Mouse (Mus musculus) midbrain, postnatal 0 days (tissue): ENCODE measurements at regions not wholly inside any gene's neighbourhood (a gene's known extent, or its start where the extent isn't known, plus 50 kb on each side); places are given as distances from the start of the nearest gene placed in this dataset.

Experiments used
- ATAC-seq: fragments of 200-750 bp; cut with Nextera tagmentation; 2 replicates; pipeline ENCODE4 v1.8.0; 2017; ENCODE audit warnings: moderate number of reproducible peaks, mild to moderate bottlenecking, moderate TSS enrichment, moderate library complexity; ENCODE audit not compliant: low FRiP score
- DNase-seq: peaks from one replicate; pipeline ENCODE4 v3.0.0-alpha.2; 2015; ENCODE audit warnings: low spot score
- H3K27ac ChIP-seq: fragments of 300-500 bp; sonication (generic); 2 replicates; pipeline ENCODE4 v1.5.1; 2014; ENCODE audit warnings: low read depth, mild to moderate bottlenecking, low read length, mixed read lengths
- H3K27me3 ChIP-seq: fragments of 300-500 bp; sonication (generic); 2 replicates; pipeline ENCODE4 v1.6.1; 2014; ENCODE audit warnings: low read length, control low read depth, mixed read lengths; ENCODE audit not compliant: insufficient read depth
- H3K36me3 ChIP-seq: fragments of 300-500 bp; sonication (generic); 2 replicates; pipeline ENCODE4 v1.6.1; 2014; ENCODE audit warnings: low read length, control low read depth, mixed read lengths; ENCODE audit not compliant: insufficient read depth
- H3K4me1 ChIP-seq: fragments of 300-500 bp; sonication (generic); 2 replicates; pipeline ENCODE4 v1.6.1; 2014; ENCODE audit warnings: mild to moderate bottlenecking, control low read depth, antibody characterized with exemption, low read length, mixed read lengths; ENCODE audit not compliant: insufficient read depth
- H3K4me2 ChIP-seq: fragments of 300-500 bp; sonication (generic); 2 replicates; pipeline ENCODE4 v1.6.1; 2014; ENCODE audit warnings: low read depth, mild to moderate bottlenecking, low read length, mixed read lengths; ENCODE audit not compliant: poor library complexity, severe bottlenecking
- H3K4me3 ChIP-seq: fragments of 300-500 bp; sonication (generic); 2 replicates; pipeline ENCODE4 v1.5.1; 2014; ENCODE audit warnings: low read depth, mild to moderate bottlenecking, low read length, moderate library complexity
- H3K9ac ChIP-seq: fragments of 300-500 bp; sonication (generic); replicated peaks from 2 replicates; pipeline ENCODE4 v1.6.1; 2014; ENCODE audit warnings: mild to moderate bottlenecking, low read length, moderate library complexity, mixed read lengths; ENCODE audit not compliant: poor library complexity, severe bottlenecking
- H3K9me3 ChIP-seq: fragments of 300-500 bp; sonication (generic); 2 replicates; pipeline ENCODE4 v1.6.1; 2016; ENCODE audit warnings: low read length, control low read depth
- CTCF ChIP-seq: IDR thresholded peaks from 2 replicates; pipeline ENCODE4 v1.5.1; 2016; ENCODE audit warnings: antibody characterized with exemption, mild to moderate bottlenecking
- WGBS: fragments of 180-500 bp; shearing (Covaris S2); extraction: QIAGEN DNeasy Blood & Tissue Kit; methylation state at CpG from one replicate; pipeline ENCODE4 v1.1.7; 2014; 5-methylcytosine and 5-hydroxymethylcytosine counted together

- H3K27me3 ChIP-seq: no peaks in the 10 kb centered on the region
- 66% methylated on average over 4 of the region's 4 CpGs for WGBS
- ATAC-seq (no peak), DNase-seq (no peak)
- no peaks in the 10 kb centered on the region for H3K36me3 ChIP-seq
- H3K9ac ChIP-seq: no peak overlapping the region
- H3K9me3 ChIP-seq: no peaks in the 10 kb centered on the region
- H3K27ac ChIP-seq: no peak overlapping the region
- H3K4me1 ChIP-seq: no peaks in the 10 kb centered on the region
- H3K4me3 ChIP-seq: no peak overlapping the region
- TF ChIP-seq CTCF: no peak
- H3K4me2 ChIP-seq: no peak overlapping the region
Observed at GRCm38 (mm10) chr13:42617844-42618243, 62.6 kb upstream of the Phactr1 start.

- no peaks in the 10 kb centered on the region for H3K36me3 ChIP-seq
- H3K9ac ChIP-seq: no peak overlapping the region
- H3K9me3 ChIP-seq: no peaks in the 10 kb centered on the region
- TF ChIP-seq CTCF: no peak
- H3K4me3 ChIP-seq: no peak overlapping the region
- H3K4me1 ChIP-seq: no peaks in the 10 kb centered on the region
- no peak for DNase-seq
- no peak overlapping the region for H3K27ac ChIP-seq
- no peak overlapping the region for H3K4me2 ChIP-seq
- WGBS: 94% methylated on average over 6 of the region's 6 CpGs
- ATAC-seq: no peak
- H3K27me3 ChIP-seq: no peaks in the 10 kb centered on the region
Observed at GRCm38 (mm10) chr13:42619555-42620280, 60.7 kb upstream of the Phactr1 start.

GRCm38 (mm10) chr13:42623491-42623890 is 56.9 kb upstream of the Phactr1 start:
- no peaks in the 10 kb centered on the region for H3K36me3 ChIP-seq
- no peak overlapping the region for H3K27ac ChIP-seq
- H3K4me2 ChIP-seq: no peak overlapping the region
- H3K9ac ChIP-seq: no peak overlapping the region
- 51% methylated on average over 5 of the region's 5 CpGs for WGBS
- H3K27me3 ChIP-seq: no peaks in the 10 kb centered on the region
- H3K9me3 ChIP-seq: no peaks in the 10 kb centered on the region
- no peak for ATAC-seq
- DNase-seq: peak; percentile 65
- H3K4me3 ChIP-seq: no peak overlapping the region
- TF ChIP-seq CTCF: peak; percentile 83
- no peaks in the 10 kb centered on the region for H3K4me1 ChIP-seq
